Mouse (Mus musculus): ENCODE measurements around the gene Uroc1. TPM values are rescaled to one million over a fixed set of nuclear protein-coding genes. Genes with fewer than 3 reads are reported as not detected.

The Uroc1 gene
- 1.9 and 32.3 TPM in 2 replicates for total RNA-seq (2021)
- long read RNA-seq, experiment 1, result 0 reads
- long read RNA-seq, experiment 2, transcript Uroc1-201 (20 exons, 3,370 nt), result major isoform, 8 of 21 reads
- long read RNA-seq, experiment 2, partial matches to known transcripts, result 10 of 21 reads
- long read RNA-seq, experiment 2, other reads (novel, unspliced or antisense), result 3 of 21 reads

DNA sequence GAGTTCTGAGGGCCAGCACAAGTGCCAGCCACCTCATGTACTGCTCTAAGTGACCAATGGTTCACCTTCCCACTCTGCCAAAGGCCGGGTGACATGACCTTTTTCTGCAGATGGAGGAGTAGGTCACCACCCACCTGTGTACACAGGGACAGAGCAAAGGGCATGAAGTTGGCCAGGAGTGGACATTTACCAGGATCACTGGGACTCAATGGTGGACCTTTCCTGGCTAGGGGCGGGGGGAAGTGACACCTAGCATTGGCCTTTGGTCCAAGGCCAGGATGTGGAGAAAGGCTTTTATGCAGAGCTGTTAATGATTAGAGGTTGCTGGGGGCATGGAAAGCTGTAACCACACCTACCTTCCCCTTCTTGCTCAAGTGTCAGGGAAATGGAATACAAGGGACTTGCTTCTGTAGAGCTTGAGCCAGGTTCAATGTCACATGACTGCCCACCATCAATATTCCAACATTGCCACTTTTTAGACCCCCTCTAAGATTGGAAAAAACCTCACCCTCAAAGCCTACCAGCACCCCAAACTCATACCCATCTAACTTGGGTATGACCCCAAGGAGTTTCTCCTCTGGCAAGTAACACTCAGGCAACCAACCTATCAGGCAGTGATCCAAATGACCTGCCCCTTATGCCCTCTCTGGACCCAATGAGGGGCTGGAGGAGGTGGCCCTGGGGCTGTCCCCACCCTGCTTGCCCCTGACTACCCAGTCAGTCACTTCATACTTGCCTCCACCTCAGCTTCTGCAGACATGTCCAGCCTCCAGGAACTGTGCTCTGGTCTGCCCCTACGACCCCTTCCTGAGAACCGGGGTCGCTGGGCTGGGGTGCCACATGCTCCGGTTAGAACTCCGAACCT lies at the start of gene Uroc1:
Gene Uroc1 (plus strand): TSS at position 724 of the 865 bp plus-strand sequence.
- no peak for DNase-seq

DNA sequence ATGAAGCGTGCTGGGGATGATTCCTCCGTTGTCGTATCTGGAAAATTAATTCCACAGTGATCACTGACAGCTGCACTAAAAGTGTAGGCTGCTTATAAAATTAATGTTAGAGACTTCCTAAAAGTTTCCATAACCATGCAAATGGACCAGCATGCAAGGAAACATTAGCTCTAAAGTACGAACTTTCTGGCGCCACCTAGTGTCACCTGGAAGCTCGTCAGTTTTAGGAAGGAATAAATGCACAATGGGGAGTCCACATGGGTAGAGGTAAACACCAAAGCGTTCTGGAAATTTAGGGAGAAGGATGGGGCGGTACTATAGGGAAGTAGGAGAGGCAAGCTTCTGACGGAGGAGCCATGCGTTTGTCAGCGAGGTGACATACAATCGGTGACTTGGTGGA lies 44.8 kb upstream of the Uroc1 start:
- DNase-seq, result peak; percentile 15

DNA sequence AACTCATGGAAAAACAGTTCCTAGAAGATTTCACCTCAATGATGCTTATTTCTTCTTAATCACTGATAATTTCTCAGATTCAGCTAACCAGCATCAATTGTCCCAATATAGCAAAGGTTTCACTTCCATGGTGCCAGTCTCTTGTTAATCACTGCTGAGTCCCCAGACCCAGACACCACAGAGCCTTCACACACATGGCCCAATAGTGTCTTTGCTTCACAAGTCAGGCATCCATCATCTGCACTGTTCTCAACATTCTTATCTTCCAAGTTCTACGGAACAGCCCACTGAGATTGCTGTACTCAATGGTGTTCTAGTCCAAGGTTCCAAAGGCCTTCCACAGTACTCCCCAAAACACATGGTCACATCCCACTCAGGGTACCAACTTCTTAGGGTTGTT lies 32.2 kb upstream of the Uroc1 start, which contains the start of gene BC048671:
Gene BC048671 (plus strand): TSS at position 301 of the 400 bp plus-strand sequence.
- no peak for DNase-seq

DNA sequence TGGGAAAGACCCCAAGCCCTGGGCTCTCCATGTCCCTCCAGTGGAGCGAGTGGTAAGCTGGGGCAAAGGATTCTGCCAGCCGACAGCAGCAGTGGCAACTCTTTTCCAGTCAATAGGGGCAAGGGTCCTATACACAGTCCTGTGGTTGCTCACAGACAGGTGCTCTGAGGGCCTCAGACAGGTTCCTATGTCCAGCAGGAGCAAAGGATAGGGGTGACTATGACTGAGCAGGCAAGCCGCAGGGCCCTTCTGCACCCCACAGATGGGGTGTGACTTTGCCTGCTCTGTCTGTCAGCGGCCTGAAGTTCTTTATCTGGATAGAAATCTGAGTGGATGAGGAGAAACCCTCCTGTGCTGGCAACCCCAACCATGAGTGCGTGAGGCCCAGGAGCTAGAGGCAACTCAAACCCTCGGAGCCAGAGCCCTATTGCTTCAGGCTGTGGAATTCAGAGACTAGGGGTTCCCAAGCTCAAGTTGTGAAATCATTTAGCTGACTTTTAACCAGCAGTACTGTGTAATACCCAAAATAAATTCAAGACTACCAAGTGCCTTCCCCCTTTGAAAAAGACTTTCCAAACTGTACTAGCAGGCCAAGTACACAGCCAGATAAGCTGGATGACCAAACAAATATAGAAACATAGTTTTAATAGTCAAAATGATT lies 26.6 kb upstream of the Uroc1 start:
- DNase-seq, result no peak

DNA sequence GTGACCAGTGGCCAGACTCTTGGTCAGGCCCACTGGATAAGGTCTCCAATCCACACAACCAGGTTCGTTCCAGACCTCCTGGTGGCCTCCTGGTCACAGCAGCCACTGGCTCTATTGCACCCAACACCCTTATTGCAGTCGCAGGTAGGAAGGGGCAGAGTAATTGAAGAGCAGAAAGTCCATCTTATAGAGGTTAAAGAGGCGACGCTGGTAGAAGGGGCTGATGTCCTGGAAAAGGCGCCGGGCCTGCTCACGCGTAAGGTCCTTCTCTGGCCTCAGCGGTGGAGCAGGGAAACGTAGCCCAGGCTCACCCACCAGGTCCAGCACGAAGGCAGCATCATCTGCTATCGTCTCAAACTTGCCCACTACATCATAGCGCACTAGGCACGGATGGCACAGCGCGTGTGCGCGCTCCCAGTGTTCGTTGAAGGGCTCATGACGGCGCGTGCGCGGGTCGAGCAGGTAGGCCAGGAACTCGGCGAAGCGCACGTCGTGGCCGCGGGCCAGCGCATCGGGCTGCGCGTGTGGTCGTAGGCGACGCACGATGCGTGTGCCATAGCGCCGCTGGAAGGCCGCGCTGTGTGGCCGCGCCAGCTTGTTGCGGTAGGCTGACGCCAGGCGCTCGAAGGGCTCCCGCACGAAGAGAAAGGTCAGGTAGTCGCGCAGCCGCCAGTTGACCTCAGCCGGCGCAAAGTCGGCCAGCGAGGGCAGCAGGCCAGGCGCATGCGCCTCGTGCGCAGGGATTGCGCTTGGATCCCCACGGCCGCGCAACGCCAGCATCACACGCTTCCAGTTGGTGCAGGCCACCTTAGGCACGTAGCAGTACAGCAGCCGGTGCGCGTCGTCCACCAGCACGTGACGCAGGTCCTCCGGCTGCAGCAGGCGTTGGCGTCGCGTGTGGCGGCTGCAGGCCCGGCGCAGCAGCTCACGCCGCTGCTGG lies 24.0 kb upstream of the Uroc1 start:
- DNase-seq, result no peak

DNA sequence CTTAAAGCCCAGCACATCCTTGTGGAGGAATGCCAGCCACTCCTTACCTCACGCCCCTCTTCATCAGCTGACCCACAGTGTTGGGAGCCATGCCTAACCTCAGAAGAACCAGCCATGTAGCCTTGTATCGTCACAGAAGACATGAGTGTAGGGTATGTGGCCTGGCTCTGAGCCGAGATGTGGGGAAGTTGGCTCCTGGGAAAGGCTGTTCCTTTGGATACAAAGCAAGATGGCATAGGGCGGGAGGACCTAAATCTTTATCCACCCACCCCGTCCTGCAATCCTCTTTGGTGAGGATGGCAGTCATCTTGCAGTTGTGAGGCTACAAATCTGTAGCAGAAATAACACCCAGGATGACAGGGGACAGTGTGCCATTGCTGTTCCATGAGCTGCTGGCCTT lies 17.1 kb upstream of the Uroc1 start:
- DNase-seq, result no peak

DNA sequence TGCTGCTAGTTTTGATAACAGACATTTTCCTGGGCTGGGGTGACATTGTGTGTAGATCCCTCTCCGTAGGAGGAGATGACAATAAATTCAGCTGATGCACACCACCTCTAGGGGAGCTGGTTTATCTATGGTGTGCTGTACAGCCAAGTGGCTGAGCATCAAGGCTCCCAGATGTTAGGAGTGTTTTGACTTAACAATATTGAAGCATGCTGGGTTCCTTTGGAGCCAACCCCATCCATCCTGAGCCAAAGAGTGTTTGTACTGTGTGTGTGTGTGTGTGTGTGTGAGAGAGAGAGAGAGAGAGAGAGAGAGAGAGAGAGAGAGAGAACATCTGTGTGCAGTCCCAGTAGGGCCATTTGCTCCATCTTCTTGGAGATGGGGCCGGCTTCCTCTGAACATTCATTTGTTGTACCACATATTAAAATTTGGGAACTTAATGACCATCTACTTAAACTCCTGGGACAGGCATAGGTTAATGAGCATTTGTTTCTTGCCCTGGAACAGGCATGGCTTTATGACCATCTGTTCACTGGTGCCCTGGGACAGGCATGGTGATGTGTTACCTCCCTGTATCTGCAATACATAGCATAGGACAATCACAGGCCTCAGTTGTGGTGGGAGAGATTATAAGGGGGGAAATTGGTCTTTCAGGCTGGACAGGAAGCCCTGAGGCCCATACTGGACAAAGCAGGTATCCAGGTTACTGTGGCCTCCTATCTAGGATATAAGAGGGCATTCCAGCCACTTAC lies 15.4 kb upstream of the Uroc1 start:
- DNase-seq, result no peak

DNA sequence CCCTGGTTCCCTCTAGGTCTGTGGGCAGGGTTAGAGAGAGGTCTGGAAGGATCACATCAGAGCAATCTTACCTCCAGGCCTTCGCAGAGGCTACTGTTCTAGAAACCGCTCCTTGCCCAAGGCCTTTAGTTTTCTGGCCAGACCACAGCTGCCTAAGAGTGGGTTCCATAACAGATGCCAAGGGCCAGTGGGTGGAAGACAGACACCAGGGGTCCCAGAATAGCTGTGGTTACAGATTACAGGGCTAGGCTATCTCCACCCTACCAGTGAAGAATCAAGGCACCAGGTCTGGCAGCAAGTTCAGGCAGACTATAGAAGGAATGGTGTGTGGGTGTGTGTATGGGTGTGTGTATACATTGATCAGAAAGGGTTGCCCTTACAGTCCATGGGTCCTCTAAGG lies 14.1 kb upstream of the Uroc1 start:
- DNase-seq, result no peak

DNA sequence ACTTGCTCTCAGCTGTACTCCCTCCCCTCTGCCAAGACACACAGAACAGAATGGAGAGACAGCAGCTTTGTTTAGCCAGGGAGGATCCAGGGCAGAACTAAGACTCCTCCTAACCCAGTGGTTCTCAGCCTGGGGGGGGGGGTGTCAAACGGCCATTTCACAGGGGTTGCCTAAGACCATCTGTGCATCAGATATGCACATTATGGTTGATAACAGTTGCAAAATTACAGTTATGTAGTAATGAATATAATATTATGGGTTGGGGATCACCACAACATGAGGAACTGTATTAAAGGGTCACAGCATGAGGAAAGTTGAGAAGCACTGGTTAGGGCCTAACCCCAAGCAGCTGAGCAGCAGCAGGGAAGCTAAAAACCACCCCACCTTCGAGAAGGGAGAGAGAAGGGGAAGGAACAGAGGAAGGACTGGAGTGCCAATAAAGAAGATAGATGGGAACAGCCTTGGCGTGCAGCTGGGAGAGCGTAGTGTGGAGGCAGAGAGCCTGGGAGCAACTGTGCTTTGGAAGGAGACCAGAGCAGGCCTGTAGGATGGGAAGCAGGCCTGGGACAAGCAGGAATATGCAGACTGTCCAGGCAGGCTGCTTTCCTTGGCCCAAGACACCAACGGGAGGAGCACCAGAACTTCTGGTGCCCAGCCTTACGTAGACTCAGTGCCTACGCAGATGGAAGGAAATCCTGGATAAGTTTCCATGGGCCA lies 13.5 kb upstream of the Uroc1 start:
- no peak for DNase-seq

DNA sequence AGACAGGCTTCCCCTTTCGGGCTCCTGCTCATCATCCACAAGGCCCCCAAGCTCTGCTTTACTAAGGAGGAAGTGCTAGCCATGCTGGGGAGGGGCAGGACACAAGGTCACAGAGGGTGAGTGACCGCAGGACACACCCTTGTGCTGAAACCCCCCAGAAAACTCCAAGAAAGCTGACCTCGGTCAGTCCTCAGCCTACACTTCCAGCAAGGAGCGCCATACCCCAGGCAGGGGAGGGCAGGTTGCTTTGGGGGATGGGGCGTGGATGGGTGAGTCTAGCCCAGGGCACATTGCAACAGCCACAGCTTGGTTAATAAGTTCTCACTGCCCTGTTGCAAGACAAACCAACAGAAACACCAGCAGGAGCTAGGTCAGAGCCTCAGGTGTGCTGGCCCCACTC lies 12.7 kb upstream of the Uroc1 start:
- no peak for DNase-seq

DNA sequence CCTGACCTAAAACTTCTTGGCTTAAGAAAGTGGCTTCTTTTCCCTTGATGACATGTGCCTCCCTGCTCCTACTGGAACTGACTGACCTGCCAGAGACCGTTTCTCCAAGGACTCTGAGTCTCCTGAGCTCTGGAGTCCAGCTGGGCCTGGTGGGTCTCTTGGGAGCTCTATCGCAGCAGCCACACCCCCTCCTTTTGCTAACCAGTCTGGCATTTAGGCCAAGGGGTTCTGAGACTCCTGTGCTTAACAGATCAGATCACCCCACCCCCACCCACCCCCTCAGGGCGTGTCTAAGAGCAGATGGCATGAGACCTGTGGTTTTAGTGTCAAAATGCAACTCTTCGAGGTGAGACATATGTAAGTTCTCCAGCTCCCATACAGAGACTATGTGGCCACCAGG lies 11.3 kb upstream of the Uroc1 start:
- DNase-seq, result no peak

DNA sequence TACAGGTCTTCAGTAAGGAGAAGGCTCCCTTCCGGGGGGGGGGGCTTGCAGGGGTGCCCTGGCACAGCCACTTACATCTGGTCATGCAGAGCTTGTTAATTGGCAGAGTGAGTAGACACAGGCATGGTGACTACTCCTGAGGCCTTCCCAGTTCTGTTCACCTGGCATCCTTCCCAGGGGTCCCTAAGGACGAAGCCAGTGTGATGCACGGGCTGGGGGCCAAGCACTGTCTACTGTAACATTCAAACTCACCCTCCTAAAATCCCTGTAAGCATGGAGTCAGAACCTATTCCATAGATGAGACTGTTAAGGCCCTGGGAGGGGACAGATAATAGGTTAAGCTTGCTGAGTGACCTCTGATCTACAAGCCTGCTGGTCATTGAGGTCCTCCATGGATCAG lies 9.1 kb upstream of the Uroc1 start:
- no peak for DNase-seq

DNA sequence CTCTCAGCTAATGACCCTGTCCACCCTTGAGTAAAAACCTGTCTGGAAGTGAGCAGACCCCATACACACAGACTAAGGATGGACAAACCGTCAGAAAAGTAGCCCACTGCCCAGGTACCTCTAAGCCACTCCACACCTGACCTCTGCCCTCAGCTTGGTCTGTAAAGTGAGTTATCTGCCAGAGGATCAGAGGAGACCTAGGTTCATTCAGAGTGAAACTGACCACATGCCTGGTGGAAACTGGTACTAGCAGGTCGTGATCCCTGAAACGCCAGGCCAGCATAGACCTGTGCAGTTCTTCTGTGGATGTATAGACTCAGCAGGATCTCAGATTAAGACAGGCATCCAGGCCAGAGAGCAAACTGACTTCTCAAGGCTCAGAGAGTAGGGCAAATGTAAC lies 8.6 kb upstream of the Uroc1 start:
- no peak for DNase-seq

DNA sequence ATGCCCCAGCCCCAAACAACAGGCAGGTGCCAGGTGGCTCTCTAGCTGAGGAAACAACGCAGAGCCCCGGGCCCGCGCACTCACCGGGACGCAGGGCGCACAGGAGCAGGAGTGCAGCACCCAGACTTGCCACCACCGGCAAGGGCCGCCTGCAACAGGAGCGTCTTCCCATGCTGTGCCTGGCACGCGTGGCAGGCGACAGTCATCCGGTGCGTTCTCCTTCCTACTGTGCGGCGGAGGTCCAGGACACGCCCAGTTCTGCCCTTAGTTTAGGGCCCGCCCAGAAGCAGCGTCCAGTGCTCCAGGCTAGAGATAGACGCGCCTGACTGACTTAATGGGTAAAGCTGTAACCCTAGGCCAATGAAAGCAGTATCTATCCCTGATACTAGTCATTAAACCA lies 8.1 kb upstream of the Uroc1 start, which contains the start of gene Chst13:
Gene Chst13 (minus strand): TSS at position 195 of the 400 bp plus-strand sequence.
- DNase-seq, result peak; percentile 64

DNA sequence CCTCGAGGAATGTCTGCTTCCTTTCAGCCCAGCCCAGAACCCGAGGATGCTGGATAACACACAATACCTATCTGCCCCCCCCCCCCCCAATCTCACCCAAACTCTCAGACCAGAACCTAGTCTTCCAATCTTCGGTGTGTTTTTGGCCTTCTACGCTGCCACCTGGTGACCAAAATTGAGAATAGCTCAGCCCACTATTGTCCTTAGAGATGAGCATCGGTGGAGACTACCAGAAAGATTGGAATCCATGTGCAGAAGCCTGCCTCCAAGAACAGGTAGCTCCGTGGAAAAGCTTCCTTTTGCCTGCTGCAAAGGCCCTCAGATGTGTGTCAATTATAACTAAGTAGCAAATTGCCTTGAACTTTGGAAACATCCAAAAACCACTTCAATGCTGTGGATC lies 5.4 kb upstream of the Uroc1 start:
- peak; percentile 37 for DNase-seq

DNA sequence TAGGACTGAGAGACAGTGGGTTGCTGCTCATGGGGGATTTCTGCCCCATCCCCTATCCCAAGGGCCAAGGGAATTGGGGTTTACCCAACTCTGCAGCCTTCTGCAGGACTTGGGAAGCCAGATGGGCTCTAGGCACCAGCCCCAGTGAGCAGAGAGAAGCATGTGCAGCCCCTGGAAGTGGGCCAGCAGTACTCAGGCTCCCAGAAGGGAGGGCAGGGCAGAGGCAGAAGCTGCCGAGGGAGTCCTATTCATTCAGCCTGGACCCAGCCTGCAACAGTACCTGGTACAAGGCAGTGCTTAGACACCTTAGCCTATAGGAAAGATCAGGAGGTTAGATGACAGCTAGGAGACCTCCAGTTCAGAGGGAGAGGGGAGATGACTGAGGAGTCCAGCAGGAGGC lies 3.1 kb upstream of the Uroc1 start:
- DNase-seq, result peak; percentile 38

DNA sequence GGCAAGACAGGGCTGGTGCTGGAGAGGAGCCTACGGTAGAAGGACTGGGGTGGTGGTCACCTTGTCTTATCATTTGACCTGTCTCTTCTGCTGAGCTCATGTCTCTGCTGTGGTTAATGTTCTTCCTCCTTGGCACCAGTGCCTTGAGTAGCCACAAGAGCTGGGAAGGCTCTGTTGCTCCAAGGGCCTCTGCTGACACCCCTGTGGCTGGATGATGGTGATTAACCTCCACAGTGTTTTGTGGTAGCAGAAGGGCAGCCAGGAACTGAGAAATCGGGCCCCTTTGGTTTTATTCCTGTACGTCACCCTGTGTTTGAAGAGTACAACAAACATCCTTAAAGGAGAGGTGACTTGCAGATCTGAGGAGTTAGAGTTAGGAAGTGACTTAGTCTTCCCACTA lies 1.2 kb downstream of the Uroc1 start:
- no peak for DNase-seq

DNA sequence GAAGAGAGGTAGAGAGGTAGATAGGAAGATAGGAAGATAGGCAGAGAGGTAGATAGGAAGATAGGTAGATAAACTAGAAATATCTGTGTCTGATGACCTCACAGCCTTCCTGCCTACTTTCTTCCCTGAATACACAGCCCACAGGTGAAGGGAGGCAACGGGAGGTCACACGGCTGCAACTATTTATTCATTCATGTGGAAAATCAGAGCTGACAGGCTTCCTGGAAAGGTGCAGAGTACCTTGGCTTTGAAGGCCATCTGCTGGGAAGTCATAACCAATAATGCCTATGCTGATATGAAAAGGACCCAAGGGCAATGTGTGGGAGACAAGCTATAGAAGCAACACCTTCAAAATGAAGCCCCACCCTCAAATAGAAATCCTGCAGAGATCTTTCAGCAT lies 9.3 kb downstream of the Uroc1 start:
- no peak for DNase-seq

DNA sequence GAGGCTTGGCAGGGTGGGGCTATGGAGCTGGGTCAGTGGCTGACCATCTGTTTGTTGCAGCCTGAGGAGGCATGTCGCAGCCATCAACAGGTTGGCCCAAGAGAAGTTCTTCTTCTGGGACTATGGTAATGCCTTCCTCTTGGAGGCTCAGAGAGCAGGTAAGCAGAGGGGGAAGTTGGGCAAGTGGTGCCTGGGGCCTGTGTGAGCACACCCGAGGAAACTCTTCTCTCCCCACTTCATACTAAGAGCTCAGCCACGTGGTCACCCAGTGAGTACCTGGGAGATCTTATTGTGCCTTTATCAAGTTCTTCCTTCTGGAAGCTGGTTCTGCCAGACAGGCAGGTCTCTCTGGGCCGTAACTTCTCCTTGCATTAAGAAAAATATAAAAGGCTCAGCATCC lies 14.1 kb downstream of the Uroc1 start:
- DNase-seq, result no peak

DNA sequence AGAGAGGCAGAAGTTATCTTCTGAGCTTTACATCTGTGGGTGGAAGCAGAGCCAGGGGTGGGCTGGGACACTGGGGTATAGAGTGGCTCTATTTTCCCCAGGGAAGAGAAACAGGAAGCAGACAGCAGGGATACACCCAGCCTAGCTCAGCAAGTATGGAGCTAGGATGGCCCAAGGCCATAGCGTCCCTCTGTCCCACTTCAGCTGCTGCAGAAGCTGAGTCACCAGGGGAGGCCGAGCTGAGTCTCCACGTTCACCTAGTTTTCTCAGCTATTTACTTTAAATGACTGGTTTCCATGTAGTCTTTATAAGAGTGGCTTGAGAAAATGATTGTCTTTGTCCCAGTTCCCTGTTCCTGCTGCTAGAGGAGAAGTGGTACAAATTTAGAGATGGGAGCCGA lies 15.4 kb downstream of the Uroc1 start:
- DNase-seq, result peak; percentile 44

DNA sequence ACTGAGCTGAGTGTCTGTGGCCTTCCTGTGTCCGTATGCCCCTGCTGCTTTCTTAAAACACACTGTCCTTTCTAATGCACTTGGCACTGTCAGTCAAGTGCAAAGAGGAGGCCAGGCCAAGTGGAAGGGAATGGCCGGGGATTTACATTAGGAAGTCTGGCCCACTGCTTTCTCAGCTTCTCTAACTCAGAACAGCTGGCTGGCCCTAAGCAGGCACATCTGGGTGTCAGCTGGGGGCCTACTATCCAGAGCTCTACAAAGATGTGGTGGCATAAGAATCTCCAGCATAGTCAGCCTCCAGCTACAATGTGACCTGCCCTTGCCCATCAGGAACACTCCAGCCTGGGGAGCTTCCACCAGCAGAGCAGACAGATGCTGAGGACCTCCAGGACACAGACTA lies 16.9 kb downstream of the Uroc1 start:
- no peak for DNase-seq

Measured in adrenal gland, postnatal 14 days (tissue).